8 mouse cellular contexts compared by ENCODE assay signal in genomic region chr12:86806031-86806922, GRCm38 (mm10).
DNase-seq lines count a peak whose midpoint lies in the region; ATAC-seq and TF ChIP-seq lines count a peak whose summit lies in the region.

No protein-coding gene starts in this region.

- DNase-seq in heart, postnatal 25 days (ENCODE audit: low spot score): no peak
- peak; percentile 24 for DNase-seq in T-cell, adult 2 months (ENCODE audit: low spot score)
- peak; percentile 82 for DNase-seq in forebrain, embryonic 10.5 days (ENCODE audit: extremely low spot score, low spot score)
- peak; percentile 69 for DNase-seq in lung, postnatal 0 days (ENCODE audit: low spot score)
- peak; percentile 75 for DNase-seq in right cerebral cortex, postnatal 4 days
- DNase-seq in urinary bladder, postnatal 10 days (ENCODE audit: low spot score): no peak

- H3K9me3 ChIP-seq in heart, embryonic 12.5 days (replicated peaks): no peaks in the 10 kb centered on the region
- H3K9me3 ChIP-seq in forebrain, embryonic 10.5 days: no peaks in the 10 kb centered on the region; the same call in 1 of the 2 replicates
- no peaks in the 10 kb centered on the region for H3K9me3 ChIP-seq in kidney, embryonic 16.5 days (ENCODE audit: low read length)
- H3K9me3 ChIP-seq in lung, postnatal 0 days (ENCODE audit: low read length): no peaks in the 10 kb centered on the region

- H3K27ac ChIP-seq in heart, embryonic 12.5 days (ENCODE audit: poor library complexity, severe bottlenecking): no peak overlapping the region
- H3K27ac ChIP-seq in forebrain, embryonic 10.5 days: peak overlapping the region; percentile 88
- H3K27ac ChIP-seq in kidney, embryonic 16.5 days (ENCODE audit: low read length): peak overlapping the region; percentile 72
- H3K27ac ChIP-seq in lung, postnatal 0 days (ENCODE audit: low read length): no peak overlapping the region

- WGBS in heart, embryonic 12.5 days: 8% methylated on average over 17 of the region's 20 CpGs
- WGBS in forebrain, embryonic 10.5 days: 3% methylated on average over 20 of the region's 20 CpGs
- 10% methylated on average over 16 of the region's 20 CpGs for WGBS in kidney, embryonic 16.5 days
- WGBS in lung, postnatal 0 days: 17% methylated on average over 16 of the region's 20 CpGs

- H3K4me2 ChIP-seq in heart, embryonic 12.5 days: peak overlapping the region; percentile 39
- peak overlapping the region; percentile 44 for H3K4me2 ChIP-seq in kidney, embryonic 16.5 days (replicated peaks; ENCODE audit: low read depth, low read length)
- peak overlapping the region; percentile 19; the same call in 1 of the 2 replicates for H3K4me2 ChIP-seq in lung, postnatal 0 days (replicated peaks; ENCODE audit: low read depth, low read length)

- TF ChIP-seq EP300 in lung, postnatal 0 days (IDR thresholded peaks at IDR 0.05): no peak

- H3K4me1 ChIP-seq in heart, embryonic 12.5 days (replicated peaks): peaks cover 78% of the 10 kb centered on the region
- peaks cover 99% of the 10 kb centered on the region for H3K4me1 ChIP-seq in forebrain, embryonic 10.5 days
- H3K4me1 ChIP-seq in kidney, embryonic 16.5 days (ENCODE audit: insufficient read depth, low read length): peaks cover 74% of the 10 kb centered on the region
- peaks cover 34% of the 10 kb centered on the region; the same call in 1 of the 2 replicates for H3K4me1 ChIP-seq in lung, postnatal 0 days (ENCODE audit: insufficient read depth, low read depth, low read length)

- H3K9ac ChIP-seq in heart, embryonic 12.5 days: no peak overlapping the region; the same call in 1 of the 2 replicates
- 0 out of 2 replicates have a peak overlapping the region, but pooled peaks have one; percentile 17 for H3K9ac ChIP-seq in kidney, embryonic 16.5 days (replicated peaks; ENCODE audit: low read length)
- no peak overlapping the region for H3K9ac ChIP-seq in lung, postnatal 0 days (replicated peaks; ENCODE audit: low read depth)

- no peak overlapping the region for H3K4me3 ChIP-seq in heart, embryonic 12.5 days
- H3K4me3 ChIP-seq in forebrain, embryonic 10.5 days: peak overlapping the region; percentile 47
- H3K4me3 ChIP-seq in kidney, embryonic 16.5 days (ENCODE audit: low read length): no peak overlapping the region
- no peak overlapping the region for H3K4me3 ChIP-seq in lung, postnatal 0 days (ENCODE audit: low read depth, low read length)

- no peak for ATAC-seq in heart, embryonic 12.5 days (ENCODE audit: insufficient number of reproducible peaks, low FRiP score)
- no peak for ATAC-seq in kidney, embryonic 16.5 days (ENCODE audit: low FRiP score, low TSS enrichment)
- no peak for ATAC-seq in lung, postnatal 0 days

- no peaks in the 10 kb centered on the region for H3K27me3 ChIP-seq in heart, embryonic 12.5 days (replicated peaks)
- peaks cover 45% of the 10 kb centered on the region for H3K27me3 ChIP-seq in forebrain, embryonic 10.5 days (ENCODE audit: poor library complexity, severe bottlenecking)
- no peaks in the 10 kb centered on the region for H3K27me3 ChIP-seq in kidney, embryonic 16.5 days (ENCODE audit: insufficient read depth, low read length)
- no peaks in the 10 kb centered on the region for H3K27me3 ChIP-seq in lung, postnatal 0 days (replicated peaks; ENCODE audit: insufficient read depth, low read length)

- TF ChIP-seq CTCF in lung, postnatal 0 days (IDR thresholded peaks at IDR 0.05): no peak

- intact Hi-C loops in heart, postnatal 25 days (cut with DNase I): no loop called here

- H3K36me3 ChIP-seq in heart, embryonic 12.5 days: no peaks in the 10 kb centered on the region
- H3K36me3 ChIP-seq in forebrain, embryonic 10.5 days (replicated peaks): no peaks in the 10 kb centered on the region
- H3K36me3 ChIP-seq in kidney, embryonic 16.5 days (ENCODE audit: insufficient read depth, low read length): no peaks in the 10 kb centered on the region
- no peaks in the 10 kb centered on the region for H3K36me3 ChIP-seq in lung, postnatal 0 days (ENCODE audit: insufficient read depth, low read length)

Comparison
In these comparisons a context has a peak if more than half of its experiments do, and no peak if none do; other contexts are left out.
1. H3K27ac ChIP-seq: peak in forebrain, embryonic 10.5 days (single experiment) and kidney, embryonic 16.5 days (single experiment); none in heart, embryonic 12.5 days (single experiment) and lung, postnatal 0 days (single experiment).
2. DNase-seq: peak in T-cell, adult 2 months (single experiment), forebrain, embryonic 10.5 days (single experiment), lung, postnatal 0 days (single experiment) and right cerebral cortex, postnatal 4 days (single experiment); none in heart, postnatal 25 days (single experiment) and urinary bladder, postnatal 10 days (single experiment).
3. Peak in every context shown above with its lines, with median percentiles within 50 percentile points of each other: H3K4me2 ChIP-seq.